In the genomic region with DNA sequence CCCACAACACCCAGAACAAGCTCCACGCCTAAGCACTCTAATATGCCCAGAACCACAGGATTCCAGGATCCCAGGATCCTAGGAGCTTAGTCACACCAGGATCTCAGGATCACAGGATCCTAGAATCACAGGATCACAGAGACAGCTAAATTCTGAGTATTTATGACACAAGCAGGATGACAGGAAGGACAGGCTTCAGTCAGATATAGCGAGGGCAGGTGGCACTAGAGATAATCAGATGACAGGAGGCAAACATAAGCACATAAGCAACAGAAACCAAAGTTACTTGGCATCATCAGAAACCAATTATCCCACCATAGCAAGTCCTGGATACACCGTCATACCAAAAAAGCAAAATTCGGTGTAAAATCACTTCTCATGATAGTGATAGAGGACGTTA, we compare ENCODE assay signal across 17 mouse cellular contexts.
"Had no signal": no experiment of that assay in that cellular context is flagged by ENCODE, and none has a peak within 500 bp of the region (broad histone marks: within the 10 kb centered on the region; RNA-seq: fewer than 3 reads in every experiment).

No protein-coding gene starts in this region.

- H3K9ac ChIP-seq: lung, embryonic 15.5 days; midbrain, embryonic 13.5 days; midbrain, embryonic 15.5 days; neural tube, embryonic 12.5 days; stomach, embryonic 15.5 days had no signal

- H3K27me3 ChIP-seq: lung, embryonic 15.5 days; megakaryocyte, embryonic 14.5 days; midbrain, embryonic 13.5 days; midbrain, embryonic 15.5 days; neural tube, embryonic 12.5 days; stomach, embryonic 15.5 days had no signal

- H3K4me1 ChIP-seq: lung, embryonic 15.5 days; midbrain, embryonic 13.5 days; midbrain, embryonic 15.5 days; neural tube, embryonic 12.5 days; stomach, embryonic 15.5 days had no signal

- H3K9me3 ChIP-seq: lung, embryonic 15.5 days; megakaryocyte, embryonic 14.5 days; midbrain, embryonic 13.5 days; midbrain, embryonic 15.5 days; neural tube, embryonic 12.5 days; stomach, embryonic 15.5 days had no signal

- H3K27ac ChIP-seq: lung, embryonic 15.5 days; macrophage; midbrain, embryonic 13.5 days; midbrain, embryonic 15.5 days; neural tube, embryonic 12.5 days; stomach, embryonic 15.5 days; stomach, postnatal 0 days had no signal

- ATAC-seq: lung, postnatal 0 days; midbrain, embryonic 13.5 days; midbrain, embryonic 15.5 days had no signal

- H3K36me3 ChIP-seq: lung, embryonic 15.5 days; midbrain, embryonic 13.5 days; midbrain, embryonic 15.5 days; neural tube, embryonic 12.5 days; stomach, embryonic 15.5 days had no signal

- H3K4me2 ChIP-seq: lung, embryonic 15.5 days; midbrain, embryonic 11.5 days; midbrain, embryonic 13.5 days; midbrain, embryonic 15.5 days; neural tube, embryonic 12.5 days; stomach, embryonic 15.5 days had no signal

- DNase-seq: lung, adult 2 months; lung, postnatal 14 days; lung, postnatal 36 days; right cerebral cortex, postnatal 14 days; thymus, adult 2 months; thymus, postnatal 25 days; thymus, postnatal 4 days had no signal

- H3K4me3 ChIP-seq: lung, embryonic 15.5 days; megakaryocyte, embryonic 14.5 days; midbrain, embryonic 13.5 days; midbrain, embryonic 15.5 days; neural tube, embryonic 12.5 days; stomach, embryonic 15.5 days had no signal
